In the genomic region with DNA sequence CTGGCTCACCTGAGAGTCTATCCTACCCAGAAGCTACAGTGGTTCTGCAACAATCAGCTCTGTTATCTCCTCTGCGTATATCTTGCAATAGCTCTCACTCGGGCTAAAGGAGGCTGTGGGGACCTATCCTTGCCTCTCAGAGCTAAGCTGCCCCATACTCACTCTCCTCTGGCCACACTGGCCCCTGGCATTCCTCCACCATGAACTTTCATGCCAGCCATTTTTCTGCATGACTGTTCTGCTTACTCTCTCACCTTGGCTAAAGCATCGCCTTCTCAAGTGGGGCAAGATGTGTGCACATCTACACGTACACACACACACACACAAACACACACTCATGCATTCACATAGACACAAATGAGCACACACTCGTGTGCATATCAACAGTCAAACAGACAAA, we compare ENCODE assay signal across 17 mouse cellular contexts.
"Had no signal": no experiment of that assay in that cellular context is flagged by ENCODE, and none has a peak within 500 bp of the region (broad histone marks: within the 10 kb centered on the region; RNA-seq: fewer than 3 reads in every experiment).

No protein-coding gene starts in this region.

- H3K9me3 ChIP-seq: liver, embryonic 13.5 days had no signal

- H3K36me3 ChIP-seq: liver, embryonic 13.5 days had no signal

- H3K9ac ChIP-seq: liver, embryonic 13.5 days had no signal

- DNase-seq: layer of hippocampus, adult 9-11 months; liver, embryonic 13.5 days; lung, adult 2 months; lung, postnatal 14 days; lung, postnatal 4 days; midbrain, embryonic 14.5 days; right cerebral cortex, adult 18-20 months; right cerebral cortex, postnatal 14 days; right cerebral cortex, postnatal 4 days; thymus, adult 2 months; thymus, postnatal 14 days; thymus, postnatal 4 days had no signal

- H3K4me1 ChIP-seq: liver, embryonic 13.5 days had no signal

- H3K4me3 ChIP-seq: layer of hippocampus, adult 2 months; left cerebral cortex, adult 2 months; liver, embryonic 13.5 days had no signal

- H3K27ac ChIP-seq: layer of hippocampus, adult 2 months; left cerebral cortex, adult 2 months; liver, embryonic 13.5 days; stomach, postnatal 0 days had no signal

- H3K27me3 ChIP-seq: liver, embryonic 13.5 days had no signal

- ATAC-seq: intestine, postnatal 0 days had no signal

- H3K4me2 ChIP-seq: liver, embryonic 13.5 days; midbrain, embryonic 11.5 days had no signal
